Mouse (Mus musculus) neural tube, embryonic 12.5 days (tissue): ENCODE data around the gene Alox15. TPM values are rescaled to one million over a fixed set of nuclear protein-coding genes. Genes with fewer than 3 reads are reported as not detected.
"Not testable (repeated sequence)": the region's sequence is repeated elsewhere in the genome, so short reads cannot be mapped to it uniquely, and the experiment has no call there.

Source experiments
- ATAC-seq: fragments of 200-750 bp; cut with Nextera tagmentation; 2 replicates; pipeline ENCODE4 v1.8.0; 2017; ENCODE audit warnings: low read depth, mild to moderate bottlenecking, moderate TSS enrichment, moderate library complexity; ENCODE audit not compliant: low FRiP score
- H3K27ac ChIP-seq: fragments of 300-500 bp; sonication (generic); 2 replicates; pipeline ENCODE4 v1.5.1; 2016
- H3K27me3 ChIP-seq: fragments of 300-500 bp; sonication (generic); replicated peaks from 2 replicates; pipeline ENCODE4 v1.6.1; 2016; ENCODE audit warnings: mild to moderate bottlenecking
- H3K36me3 ChIP-seq: fragments of 300-500 bp; sonication (generic); 2 replicates; pipeline ENCODE4 v1.6.1; 2016; ENCODE audit warnings: mild to moderate bottlenecking
- H3K4me1 ChIP-seq: fragments of 300-500 bp; sonication (generic); 2 replicates; pipeline ENCODE4 v1.6.1; 2016
- H3K4me2 ChIP-seq: fragments of 300-500 bp; sonication (generic); replicated peaks from 2 replicates; pipeline ENCODE4 v1.6.1; 2016; ENCODE audit warnings: mild to moderate bottlenecking
- H3K4me3 ChIP-seq: fragments of 300-500 bp; sonication (generic); 2 replicates; pipeline ENCODE4 v1.5.1; 2016
- H3K9ac ChIP-seq: fragments of 300-500 bp; sonication (generic); 2 replicates; pipeline ENCODE4 v1.6.1; 2016; ENCODE audit warnings: mild to moderate bottlenecking
- H3K9me3 ChIP-seq: fragments of 300-500 bp; sonication (generic); 2 replicates; pipeline ENCODE4 v1.6.1; 2016; ENCODE audit warnings: mild to moderate bottlenecking
- WGBS: fragments of 180-500 bp; shearing (Covaris S2); methylation state at CpG from one replicate; pipeline ENCODE4 v1.1.7; 2016; 5-methylcytosine and 5-hydroxymethylcytosine counted together
- polyA plus RNA-seq: library from polyadenylated mRNA; unstranded; fragments of >200 nt; fragmentation: Nextera tagmentation; extraction: Ambion mirVana; gene quantifications from 2 replicates; pipeline ENCODE4 v1.2.1, GENCODE M21; 2016

The Alox15 gene
- polyA plus RNA-seq, result 0.13 TPM in 1 of 2 replicates, not detected in the other

GRCm38 (mm10) chr11:70351868-70352267 is at the start of gene Alox15:
TSS of gene Alox15 (minus strand) at chr11:70352031.
- H3K4me2 ChIP-seq, result peak within 1 kb of the TSS; percentile 58
- H3K36me3 ChIP-seq, result no peaks in the 10 kb centered on the region
- 0 out of 2 replicates have a peak within 1 kb of the TSS, but pooled peaks have one; percentile 11 for H3K4me3 ChIP-seq
- WGBS, result under 1% methylated on average over 19 of the region's 19 CpGs
- H3K9me3 ChIP-seq, result no peaks in the 10 kb centered on the region
- peaks cover 13% of the 10 kb centered on the region for H3K4me1 ChIP-seq
- no peak for ATAC-seq
- no peak within 1 kb of the TSS for H3K27ac ChIP-seq
- no peak within 1 kb of the TSS for H3K9ac ChIP-seq
- H3K27me3 ChIP-seq, result peaks cover 44% of the 10 kb centered on the region

GRCm38 (mm10) chr11:70389421-70389820 is 37.6 kb upstream of the Alox15 start:
- ATAC-seq, result no peak
- Histone ChIP-seq H3K9ac (no peak overlapping the region), H3K9me3 (no peaks in the 10 kb centered on the region), H3K27ac (no peak overlapping the region), H3K27me3 (no peaks in the 10 kb centered on the region), H3K4me2 (no peak overlapping the region), H3K4me1 (no peaks in the 10 kb centered on the region), H3K4me3 (no peak overlapping the region), H3K36me3 (peaks cover 36% of the 10 kb centered on the region)
- 92% methylated on average over 5 of the region's 5 CpGs for WGBS

- H3K4me1 ChIP-seq, result no peaks in the 10 kb centered on the region
- no peaks in the 10 kb centered on the region for H3K9me3 ChIP-seq
- H3K4me3 ChIP-seq, result no peak overlapping the region
- WGBS, result 90% methylated on average over 5 of the region's 5 CpGs
- no peak overlapping the region for H3K4me2 ChIP-seq
- peaks cover 19% of the 10 kb centered on the region for H3K36me3 ChIP-seq
- H3K27me3 ChIP-seq, result no peaks in the 10 kb centered on the region
- no peak overlapping the region for H3K9ac ChIP-seq
- ATAC-seq, result no peak
- no peak overlapping the region for H3K27ac ChIP-seq
These were observed 35.6 kb upstream of the Alox15 start for GRCm38 (mm10) chr11:70387436-70387835.

- Histone ChIP-seq H3K4me1 (no peaks in the 10 kb centered on the region), H3K9me3 (no peaks in the 10 kb centered on the region), H3K27ac (no peak overlapping the region), H3K4me3 (no peak overlapping the region), H3K27me3 (no peaks in the 10 kb centered on the region), H3K36me3 (peaks cover 7% of the 10 kb centered on the region; the same call in 1 of the 2 replicates), H3K4me2 (no peak overlapping the region), H3K9ac (no peak overlapping the region)
- 42% methylated on average over 3 of the region's 3 CpGs for WGBS
- ATAC-seq, result no peak
These were observed 32.3 kb upstream of the Alox15 start for GRCm38 (mm10) chr11:70384136-70384535.

GRCm38 (mm10) chr11:70381330-70381729 is 29.5 kb upstream of the Alox15 start:
- Histone ChIP-seq H3K4me1 (no peaks in the 10 kb centered on the region), H3K36me3 (peaks cover 4% of the 10 kb centered on the region; the same call in 1 of the 2 replicates), H3K4me3 (no peak overlapping the region), H3K27ac (no peak overlapping the region), H3K27me3 (no peaks in the 10 kb centered on the region), H3K9me3 (no peaks in the 10 kb centered on the region), H3K9ac (no peak overlapping the region), H3K4me2 (no peak overlapping the region)
- WGBS, result 89% methylated on average over 2 of the region's 2 CpGs
- no peak for ATAC-seq

GRCm38 (mm10) chr11:70380478-70381005 is 28.7 kb upstream of the Alox15 start:
- Histone ChIP-seq H3K9ac (no peak overlapping the region), H3K36me3 (peaks cover 3% of the 10 kb centered on the region; the same call in 1 of the 2 replicates), H3K27me3 (no peaks in the 10 kb centered on the region), H3K27ac (no peak overlapping the region), H3K4me1 (no peaks in the 10 kb centered on the region), H3K4me2 (no peak overlapping the region), H3K4me3 (no peak overlapping the region), H3K9me3 (no peaks in the 10 kb centered on the region)
- ATAC-seq, result no peak
- 94% methylated on average over 1 of the region's 1 CpGs for WGBS

GRCm38 (mm10) chr11:70376054-70376453 is 24.2 kb upstream of the Alox15 start:
- H3K36me3 ChIP-seq, result no peaks in the 10 kb centered on the region
- 74% methylated on average over 6 of the region's 6 CpGs for WGBS
- no peaks in the 10 kb centered on the region for H3K9me3 ChIP-seq
- no peaks in the 10 kb centered on the region for H3K27me3 ChIP-seq
- H3K27ac ChIP-seq, result no peak overlapping the region
- no peaks in the 10 kb centered on the region for H3K4me1 ChIP-seq
- ATAC-seq, result no peak
- H3K4me2 ChIP-seq, result no peak overlapping the region
- no peak overlapping the region for H3K4me3 ChIP-seq
- no peak overlapping the region for H3K9ac ChIP-seq

- Histone ChIP-seq H3K4me1 (no peaks in the 10 kb centered on the region), H3K4me2 (no peak overlapping the region), H3K9me3 (no peaks in the 10 kb centered on the region), H3K36me3 (no peaks in the 10 kb centered on the region), H3K27ac (no peak overlapping the region), H3K9ac (no peak overlapping the region), H3K4me3 (no peak overlapping the region), H3K27me3 (no peaks in the 10 kb centered on the region)
- ATAC-seq, result no peak
- 80% methylated on average over 3 of the region's 3 CpGs for WGBS
These were observed 22.5 kb upstream of the Alox15 start for GRCm38 (mm10) chr11:70374302-70374701.

GRCm38 (mm10) chr11:70372849-70373557 is 21.2 kb upstream of the Alox15 start:
- 85% methylated on average over 7 of the region's 7 CpGs for WGBS
- no peak for ATAC-seq
- H3K9me3 ChIP-seq, result no peaks in the 10 kb centered on the region

GRCm38 (mm10) chr11:70372396-70372795 is 20.6 kb upstream of the Alox15 start:
- Histone ChIP-seq H3K4me1 (no peaks in the 10 kb centered on the region), H3K27ac (no peak overlapping the region), H3K4me3 (no peak overlapping the region), H3K4me2 (no peak overlapping the region), H3K27me3 (no peaks in the 10 kb centered on the region), H3K36me3 (no peaks in the 10 kb centered on the region), H3K9me3 (no peaks in the 10 kb centered on the region), H3K9ac (no peak overlapping the region)
- no peak for ATAC-seq

More at GRCm38 (mm10) chr11:70372849-70373557, 21.2 kb upstream of the Alox15 start:
- H3K27ac ChIP-seq, result no peak overlapping the region
- H3K4me2 ChIP-seq, result no peak overlapping the region
- no peaks in the 10 kb centered on the region for H3K4me1 ChIP-seq
- H3K27me3 ChIP-seq, result no peaks in the 10 kb centered on the region
- H3K9ac ChIP-seq, result no peak overlapping the region
- no peak overlapping the region for H3K4me3 ChIP-seq
- H3K36me3 ChIP-seq, result no peaks in the 10 kb centered on the region

GRCm38 (mm10) chr11:70368626-70369025 is 16.8 kb upstream of the Alox15 start:
- WGBS, result 80% methylated on average over 2 of the region's 2 CpGs
- H3K4me1 ChIP-seq, H3K4me3 ChIP-seq, H3K9me3 ChIP-seq, H3K27me3 ChIP-seq, H3K9ac ChIP-seq, H3K4me2 ChIP-seq, ATAC-seq, H3K27ac ChIP-seq, H3K36me3 ChIP-seq: not testable (repeated sequence)

GRCm38 (mm10) chr11:70367701-70368100 is 15.9 kb upstream of the Alox15 start:
- H3K27ac ChIP-seq, ATAC-seq, H3K9ac ChIP-seq, H3K4me1 ChIP-seq, H3K9me3 ChIP-seq, H3K4me3 ChIP-seq, H3K4me2 ChIP-seq, H3K36me3 ChIP-seq, H3K27me3 ChIP-seq: not testable (repeated sequence)
- WGBS, result 91% methylated on average over 6 of the region's 6 CpGs

- H3K4me1 ChIP-seq, result peaks cover 13% of the 10 kb centered on the region
- H3K4me3 ChIP-seq, result no peak overlapping the region
- 78% methylated on average over 9 of the region's 9 CpGs for WGBS
- ATAC-seq, result no peak
- no peak overlapping the region for H3K27ac ChIP-seq
- H3K4me2 ChIP-seq, result no peak overlapping the region
- no peaks in the 10 kb centered on the region for H3K9me3 ChIP-seq
- no peaks in the 10 kb centered on the region for H3K36me3 ChIP-seq
- no peak overlapping the region for H3K9ac ChIP-seq
- peaks cover 42% of the 10 kb centered on the region for H3K27me3 ChIP-seq
These were observed 3.2 kb downstream of the Alox15 start for GRCm38 (mm10) chr11:70348630-70349029.
